Mouse (Mus musculus) G1E-ER4 (cell line): ENCODE measurements around the gene Smim12. TPM values are rescaled to one million over a fixed set of nuclear protein-coding genes. Genes with fewer than 3 reads are reported as not detected.

Source experiments
- GATA1 ChIP-seq: IDR thresholded peaks from one replicate; pipeline ENCODE4 v1.8.0; 2012; ENCODE audit warnings: low read length, inconsistent platforms
- polyA plus RNA-seq: library from polyadenylated mRNA; stranded (reverse); fragments of >175 nt; gene quantifications from 2 replicates; pipeline ENCODE4 v1.2.3, GENCODE M21; 2012

The Smim12 gene
- polyA plus RNA-seq, 1 experiment = 42.4 TPM

DNA sequence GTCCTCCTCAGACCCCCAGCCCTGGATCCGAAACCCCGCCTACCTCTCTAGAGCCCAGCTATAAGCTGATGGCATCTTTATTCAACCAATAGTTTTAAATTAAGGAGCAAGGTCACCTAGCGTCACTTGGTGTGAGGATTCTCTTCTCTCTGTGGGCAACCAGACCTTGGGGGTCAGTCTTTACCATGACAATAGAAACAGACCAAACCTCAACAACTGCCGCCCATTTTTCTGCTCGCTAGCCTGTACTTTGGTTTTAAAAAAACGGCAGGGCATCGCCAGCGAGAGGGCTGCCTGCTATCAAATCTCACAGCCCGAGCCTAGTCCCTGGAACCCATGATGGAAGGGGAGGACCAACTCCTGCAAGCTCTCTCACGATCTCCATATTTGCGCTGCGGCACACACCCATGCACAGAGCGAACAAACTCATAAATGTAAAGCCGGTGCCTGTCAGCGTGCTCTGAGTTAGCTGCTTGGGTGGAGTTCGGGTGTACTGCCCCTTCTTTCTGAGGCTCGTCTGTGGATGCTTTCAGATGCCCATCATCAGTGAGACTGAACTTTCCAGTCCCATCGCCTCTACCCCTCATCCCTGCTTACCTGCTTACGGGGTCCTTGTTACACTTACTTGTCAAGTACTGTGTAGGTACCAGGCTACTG lies 19.0 kb upstream of the Smim12 start:
- TF ChIP-seq GATA1 = no peak

DNA sequence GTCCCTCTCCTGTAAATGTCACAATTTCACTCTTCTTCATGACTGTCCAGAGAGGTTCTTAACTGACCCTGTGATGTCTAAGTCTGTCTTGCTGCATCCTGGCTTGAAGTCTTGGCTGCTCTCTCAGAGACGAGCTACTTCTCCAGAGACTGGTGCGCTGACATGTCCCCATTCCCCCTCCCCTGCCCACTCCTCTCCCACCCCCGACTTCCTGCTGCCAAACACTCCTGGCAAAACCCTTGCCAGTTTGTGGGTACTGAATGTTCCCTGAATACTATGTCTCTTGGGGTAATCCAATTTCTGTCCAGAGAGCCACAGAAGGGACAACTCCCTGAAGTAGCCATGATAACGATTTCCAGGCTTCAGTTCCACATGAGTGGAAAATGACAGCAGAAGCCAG lies 17.5 kb upstream of the Smim12 start:
- no peak for TF ChIP-seq GATA1

DNA sequence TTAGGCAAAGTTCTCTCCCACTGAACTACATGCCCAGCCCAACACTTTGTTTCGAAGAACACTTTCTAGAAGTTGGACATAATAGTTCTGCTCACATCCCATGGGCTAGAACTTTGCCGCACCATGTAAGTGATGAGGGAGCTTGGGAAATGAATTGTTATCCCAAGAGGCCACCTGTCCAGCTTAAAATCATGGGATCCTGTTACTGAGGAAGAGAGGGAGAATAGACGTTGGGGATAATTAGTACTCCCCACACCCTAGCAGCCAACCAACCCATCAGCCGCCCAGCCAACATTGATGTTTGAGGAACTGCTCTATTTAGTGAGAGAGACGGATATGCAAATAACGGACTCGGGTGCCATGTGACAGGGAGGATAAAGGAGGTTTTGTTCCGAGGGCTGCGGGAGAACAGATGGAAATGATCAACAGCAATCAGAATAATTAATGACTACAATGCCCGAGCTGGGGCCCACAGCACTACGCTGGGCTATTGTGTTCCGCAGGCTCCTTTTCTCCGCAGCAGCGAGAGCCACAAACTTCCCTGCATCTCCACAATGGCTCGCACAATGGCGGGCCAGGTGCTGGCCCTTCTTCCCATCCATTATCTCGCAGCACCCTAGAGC lies 16.4 kb upstream of the Smim12 start:
- no peak for TF ChIP-seq GATA1

DNA sequence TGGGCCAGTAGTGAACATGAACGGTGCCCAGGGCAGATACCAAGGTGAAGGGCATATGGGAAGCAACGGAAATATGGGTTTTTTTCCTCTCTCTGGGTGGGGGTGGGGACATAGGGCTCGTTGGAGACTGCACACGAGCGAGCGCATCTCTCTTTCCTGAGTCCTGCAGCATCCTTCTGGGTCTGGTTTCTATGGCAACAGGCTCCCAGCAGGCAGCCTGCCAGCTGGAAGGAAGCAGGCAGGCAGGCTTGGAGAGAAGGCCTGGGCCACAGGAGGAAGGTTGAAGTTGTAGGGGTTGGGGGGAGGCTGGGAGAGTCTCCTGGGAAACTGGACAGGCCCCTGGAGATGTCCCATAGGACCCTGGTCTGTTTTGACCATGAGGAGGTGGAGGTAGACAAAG lies 11.6 kb upstream of the Smim12 start:
- no peak for TF ChIP-seq GATA1

DNA sequence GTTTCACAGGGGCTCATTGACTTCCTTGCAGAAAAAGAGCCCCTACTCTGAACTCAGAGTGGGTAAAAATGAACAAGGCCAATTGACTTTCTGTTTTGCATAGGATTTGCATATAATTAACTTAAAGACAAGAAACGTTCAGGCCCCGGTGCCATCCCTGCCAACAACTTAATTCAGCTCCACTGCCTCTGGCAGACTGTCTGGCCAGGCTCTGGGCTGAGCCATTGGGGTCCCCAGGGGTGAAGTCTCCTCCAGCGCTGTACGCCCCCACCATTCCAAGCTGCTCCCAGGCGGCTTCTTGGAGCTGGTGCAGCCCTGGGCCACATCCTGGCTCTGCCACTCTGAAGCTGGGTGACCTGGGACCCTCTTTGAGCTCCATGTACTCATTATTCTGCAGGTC lies 11.0 kb upstream of the Smim12 start:
- no peak for TF ChIP-seq GATA1

DNA sequence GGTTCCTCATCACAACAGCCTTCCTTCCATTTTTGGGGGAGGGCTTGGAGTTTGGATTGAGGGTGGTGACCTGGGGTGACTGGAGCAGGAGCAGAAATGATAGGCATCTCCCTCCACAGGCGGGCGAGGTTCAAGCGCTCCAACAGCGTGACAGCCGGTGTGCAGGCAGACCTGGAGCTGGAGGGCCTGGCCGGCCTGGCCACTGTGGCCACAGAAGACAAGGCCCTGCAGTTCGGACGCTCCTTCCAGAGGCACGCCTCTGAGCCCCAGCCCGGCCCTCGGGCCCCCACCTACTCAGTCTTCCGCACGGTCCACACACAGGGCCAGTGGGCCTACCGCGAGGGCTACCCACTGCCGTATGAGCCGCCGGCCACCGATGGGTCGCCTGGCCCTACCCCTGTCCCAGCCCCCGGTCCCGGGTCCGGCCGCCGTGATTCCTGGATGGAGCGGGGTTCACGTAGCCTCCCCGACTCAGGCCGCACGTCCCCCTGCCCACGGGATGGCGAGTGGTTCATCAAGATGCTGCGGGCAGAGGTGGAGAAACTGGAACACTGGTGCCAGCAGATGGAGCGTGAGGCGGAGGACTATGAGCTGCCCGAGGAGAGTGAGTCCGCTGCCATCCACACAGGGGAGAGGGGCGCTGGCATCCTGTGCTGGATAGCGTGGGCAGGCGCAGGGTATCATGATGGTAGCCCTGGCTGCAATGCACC lies 10.0 kb upstream of the Smim12 start:
- no peak for TF ChIP-seq GATA1

DNA sequence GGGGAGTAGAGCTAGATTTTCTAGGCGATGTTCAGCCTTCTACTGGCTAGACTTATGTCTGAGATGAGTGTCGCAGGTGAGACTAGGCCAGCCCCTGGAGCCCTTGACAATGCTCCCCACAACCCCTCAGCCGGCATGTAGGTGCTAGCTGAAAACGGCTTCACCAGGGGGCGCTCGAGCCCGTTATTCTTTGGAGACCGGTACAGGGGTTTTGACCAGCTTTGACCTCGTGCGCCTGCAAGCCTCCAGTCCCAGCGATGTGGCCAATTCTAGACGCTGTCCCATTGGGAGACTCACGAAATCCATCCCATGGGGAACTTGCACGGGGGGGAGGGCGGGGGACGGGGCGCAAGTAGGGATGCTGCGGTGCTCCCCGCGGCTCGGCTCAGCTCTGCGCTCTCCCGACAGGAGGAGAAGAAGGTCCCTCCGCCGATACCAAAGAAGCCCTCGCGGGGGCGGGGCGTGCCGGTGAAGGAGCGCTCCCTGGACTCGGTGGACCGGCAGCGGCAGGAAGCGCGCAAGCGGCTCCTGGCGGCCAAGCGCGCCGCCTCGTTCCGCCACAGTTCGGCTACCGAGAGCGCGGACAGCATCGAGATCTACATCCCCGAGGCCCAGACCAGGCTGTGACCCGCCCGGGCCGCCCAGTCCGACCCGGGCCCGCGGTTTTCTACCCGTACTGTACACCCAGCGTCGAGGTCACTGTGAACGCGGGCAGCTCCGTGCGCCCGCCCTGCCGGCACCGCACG lies 7.7 kb upstream of the Smim12 start:
- TF ChIP-seq GATA1 = no peak

DNA sequence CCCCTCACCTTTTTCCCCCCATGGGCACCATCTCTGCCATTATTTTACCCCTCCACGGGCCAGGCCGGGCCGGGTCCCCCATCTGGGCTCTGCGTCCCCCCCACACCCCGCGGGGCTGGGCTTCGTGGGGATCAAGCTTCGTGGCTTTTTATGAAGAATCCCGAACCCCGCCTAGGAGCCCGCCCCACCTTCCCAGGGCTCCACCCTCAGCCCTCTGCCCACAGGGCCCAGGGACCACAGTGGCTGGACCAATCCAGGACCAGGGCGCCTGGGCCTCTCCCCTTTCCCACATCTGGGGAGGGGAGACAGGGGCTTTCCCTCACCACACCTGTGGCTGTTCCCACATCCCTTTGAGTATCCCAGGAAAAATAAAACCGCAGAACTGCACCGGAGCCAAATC lies 7.0 kb upstream of the Smim12 start:
- TF ChIP-seq GATA1 = no peak

DNA sequence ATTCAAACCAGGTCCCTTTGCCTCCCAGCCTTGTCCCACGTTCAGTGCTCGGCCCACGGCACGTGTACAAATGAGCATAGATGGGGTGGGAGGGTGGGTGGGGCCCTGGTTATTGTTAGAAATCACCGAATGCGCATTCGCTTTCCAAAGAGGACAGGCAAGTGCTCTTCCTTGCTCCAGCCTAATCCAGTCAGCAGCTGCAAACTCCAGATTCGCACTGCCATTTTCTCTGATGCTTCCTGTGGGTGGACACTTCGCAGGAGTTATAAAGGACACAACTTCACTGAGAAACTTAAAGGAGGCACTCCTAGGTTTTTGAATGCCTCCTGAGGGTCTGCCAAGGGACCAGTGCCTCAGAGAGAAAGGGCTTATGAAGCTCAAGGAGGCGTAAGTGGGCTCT lies 6.3 kb upstream of the Smim12 start:
- no peak for TF ChIP-seq GATA1

DNA sequence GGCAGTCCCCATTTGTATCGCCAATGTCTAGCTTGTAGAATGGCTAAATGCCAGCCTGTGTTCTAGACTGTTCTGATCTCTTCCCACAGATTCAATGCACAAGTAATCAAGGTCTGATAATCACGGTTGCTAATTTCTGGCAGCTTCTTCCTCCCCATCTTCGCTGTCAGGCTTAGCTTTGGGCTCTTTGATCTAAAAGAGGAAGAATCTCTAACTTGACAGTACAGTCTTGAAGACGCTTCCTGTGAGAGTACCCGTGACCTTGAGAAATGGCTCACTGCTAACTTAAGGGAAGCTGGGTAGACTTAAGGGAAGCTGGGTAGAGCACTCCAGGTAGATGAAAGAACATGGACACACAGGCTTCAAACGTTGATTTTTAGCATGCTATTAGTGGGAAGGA lies 888 bp upstream of the Smim12 start:
- no peak for TF ChIP-seq GATA1

DNA sequence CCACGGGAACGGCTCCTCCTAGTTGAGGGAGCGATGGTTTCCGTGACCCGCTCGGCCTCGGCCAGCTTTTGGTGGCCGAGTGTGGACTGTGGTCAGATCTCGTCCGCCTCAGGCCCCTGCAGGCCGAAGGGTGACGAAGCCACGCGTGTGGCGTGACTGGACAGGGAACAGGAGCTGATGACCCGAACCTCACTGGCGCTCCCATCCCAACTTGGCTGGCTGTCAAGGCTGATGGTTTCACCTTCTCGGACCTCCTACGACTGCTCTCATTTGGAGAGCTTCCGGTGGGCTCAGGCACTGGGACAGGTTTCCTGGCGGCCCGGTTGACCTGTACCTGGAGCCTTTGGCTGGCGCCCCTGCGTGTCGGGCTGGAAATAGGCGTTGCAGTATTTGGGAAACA lies 369 bp downstream of the Smim12 start:
- no peak for TF ChIP-seq GATA1

DNA sequence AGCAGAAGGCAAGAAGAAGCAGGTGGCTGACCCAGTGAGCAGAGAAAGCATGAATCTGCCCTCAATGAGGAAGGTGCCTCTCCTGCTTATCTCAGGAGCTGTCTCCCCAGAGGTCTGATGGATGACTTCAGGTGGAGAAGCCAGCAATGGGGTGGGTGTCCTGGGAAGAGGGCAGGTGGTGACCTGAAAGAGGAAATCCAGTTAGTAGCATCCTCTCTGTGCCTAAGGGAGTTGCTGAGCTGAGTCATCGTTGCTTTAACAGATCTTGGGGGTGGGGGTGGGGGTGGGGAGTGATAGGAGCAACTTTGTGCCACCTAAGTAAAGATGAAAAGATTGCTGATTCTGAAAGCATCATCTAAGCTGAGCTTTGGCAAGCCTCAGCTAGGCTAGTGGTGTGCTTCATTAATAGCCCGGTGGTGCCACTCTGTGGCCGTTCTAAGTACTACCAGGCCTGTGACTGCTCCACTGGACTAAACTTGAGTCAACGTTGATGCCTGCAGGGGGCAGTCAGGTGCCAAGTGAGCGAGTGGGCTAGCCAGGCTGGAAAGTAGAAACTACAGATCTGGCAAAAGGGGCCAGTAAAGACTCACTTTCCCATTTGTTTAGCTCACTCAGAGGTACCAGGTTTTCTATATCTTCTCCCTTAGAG lies 6.2 kb downstream of the Smim12 start:
- TF ChIP-seq GATA1 = no peak

DNA sequence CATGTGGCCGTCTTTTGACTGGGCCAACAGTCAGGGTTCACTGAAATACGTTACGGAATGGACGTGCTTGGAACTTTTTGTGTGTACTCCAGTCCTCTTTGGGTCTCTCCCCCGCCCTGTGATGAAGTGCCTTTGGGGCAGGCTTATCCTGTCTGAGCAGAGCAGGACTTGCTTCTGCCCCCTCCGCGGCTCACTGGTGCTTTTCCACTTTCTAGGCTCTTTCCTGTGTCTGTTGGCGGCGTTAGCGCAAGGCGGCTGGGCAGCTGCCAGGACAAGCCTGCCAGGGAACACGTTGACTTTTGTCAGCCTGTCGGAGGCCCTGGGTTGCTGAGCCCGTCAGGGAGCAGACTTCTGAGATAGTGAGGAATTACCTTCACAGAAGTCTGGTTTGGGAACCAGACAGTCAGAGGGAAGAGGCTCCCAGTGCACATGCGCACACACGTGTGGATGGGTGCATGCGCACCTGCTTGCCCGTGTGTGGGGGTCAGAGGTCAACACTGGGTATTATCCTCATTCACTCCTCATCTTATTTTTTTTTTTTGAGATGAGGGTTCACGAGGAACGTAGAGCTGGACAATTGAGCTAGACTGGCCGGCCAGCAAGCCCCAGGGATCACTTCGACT lies 8.5 kb downstream of the Smim12 start:
- no peak for TF ChIP-seq GATA1

DNA sequence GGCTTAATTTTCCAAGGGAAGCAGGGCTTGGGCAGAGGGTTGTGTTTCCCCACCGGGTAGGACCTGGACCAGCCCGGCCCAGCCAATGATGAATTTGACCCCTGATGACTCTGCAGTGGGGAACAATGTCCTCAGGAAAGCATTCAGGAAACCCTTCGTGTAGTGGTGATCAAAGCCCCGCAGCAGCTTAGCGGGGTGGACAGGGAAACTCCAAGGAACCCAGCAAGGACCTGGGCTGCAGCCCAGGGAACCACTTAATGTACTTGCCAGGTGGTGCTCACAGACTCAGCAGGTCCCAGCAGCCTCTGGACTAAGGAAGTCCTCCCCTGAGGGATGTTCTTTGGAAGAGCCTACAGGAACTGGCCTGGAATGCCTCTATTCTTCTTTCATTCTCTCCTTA lies 13.2 kb downstream of the Smim12 start:
- TF ChIP-seq GATA1 = no peak

DNA sequence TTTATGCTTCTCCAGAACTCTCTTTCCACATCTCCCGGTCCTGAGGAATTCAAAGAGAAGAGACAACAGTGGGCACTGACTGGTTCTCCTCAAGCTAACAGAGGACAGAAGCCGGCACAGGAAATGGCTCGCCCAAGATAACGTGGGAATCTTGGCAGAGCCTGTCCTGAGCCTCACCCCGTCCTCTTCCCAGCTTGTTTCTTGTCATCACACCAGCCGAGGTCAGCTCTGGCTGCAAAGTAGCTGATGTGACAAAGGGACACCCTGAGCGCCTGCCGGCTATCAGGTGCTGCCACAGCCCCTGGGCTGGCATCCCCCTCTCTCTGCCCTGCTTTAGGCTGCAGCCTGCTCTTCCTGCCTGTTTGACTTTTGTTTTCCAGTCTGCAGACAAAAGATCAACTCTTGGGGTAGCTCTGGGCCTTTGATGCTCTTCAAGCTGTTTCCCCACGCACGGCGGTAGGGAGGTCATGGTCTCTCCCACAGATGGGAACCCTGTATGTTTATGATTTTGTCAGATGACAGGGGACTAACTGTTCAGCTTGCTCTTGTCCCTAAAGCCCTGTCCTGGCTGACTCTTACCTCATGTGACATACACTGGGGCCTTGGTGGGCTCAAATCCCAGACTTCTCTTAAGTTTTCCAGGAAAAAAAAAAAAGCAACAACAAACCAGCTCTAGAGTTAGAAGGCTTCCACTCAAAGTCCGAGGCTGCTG lies 14.8 kb downstream of the Smim12 start:
- TF ChIP-seq GATA1 = no peak
